Mouse (Mus musculus) mammary gland, adult 2 months (tissue): ENCODE results near the gene Tcp11l1. TPM values are rescaled to one million over a fixed set of nuclear protein-coding genes. Genes with fewer than 3 reads are reported as not detected.

Experiments
- polyA plus RNA-seq: library from polyadenylated mRNA; depleted of rRNA; stranded (reverse); fragments of >200 nt; gene quantifications from 2 replicates; pipeline ENCODE4 v1.2.3, GENCODE M21; 2012; ENCODE audit warnings: low replicate concordance; rRNA removed

Gene Tcp11l1
- polyA plus RNA-seq, result 4.4 and 4.5 TPM in 2 replicates

DNA sequence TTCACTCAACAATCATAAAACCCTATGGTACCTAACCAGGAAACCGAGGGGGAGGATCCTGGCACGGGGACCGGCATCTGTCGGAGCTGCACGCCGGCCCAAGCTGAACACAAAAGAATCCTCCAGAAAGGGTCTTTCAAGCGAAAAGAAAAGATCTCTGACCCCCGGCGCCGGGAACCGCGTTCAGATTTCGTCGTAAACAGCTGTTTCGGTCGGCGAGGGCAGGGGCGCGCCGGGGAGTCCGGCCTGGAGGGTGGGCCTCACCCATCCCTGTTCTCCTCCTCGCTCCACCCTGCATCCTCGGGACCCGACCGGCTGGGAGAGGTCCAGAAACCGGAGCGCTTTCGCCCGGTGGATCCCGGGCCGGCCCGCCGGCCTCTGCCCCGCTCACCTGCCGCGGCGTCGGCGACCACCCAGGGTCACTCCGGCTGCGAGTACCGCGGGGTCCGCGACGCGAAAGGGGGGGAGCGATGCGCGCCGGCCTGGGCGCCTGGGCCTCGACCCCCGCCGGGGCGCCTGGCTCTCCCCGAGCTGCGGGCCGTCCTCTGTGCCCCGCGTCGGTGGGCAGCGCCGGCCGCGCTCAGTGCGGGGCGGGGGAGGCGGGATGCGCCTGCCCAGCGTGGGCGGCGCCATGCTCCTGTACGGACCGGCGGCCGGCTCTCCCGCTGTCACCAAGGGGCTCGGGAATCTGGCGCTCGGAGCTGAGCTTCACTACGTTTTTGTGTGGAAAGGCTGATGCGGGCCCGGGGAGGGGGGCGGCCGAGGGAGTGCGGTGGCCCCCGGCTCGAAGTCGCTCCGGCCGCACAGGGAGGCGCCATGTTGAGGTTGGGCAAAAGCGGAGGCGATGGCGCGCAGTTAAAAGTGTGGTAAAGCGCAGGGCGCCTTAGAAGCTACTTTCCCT, at the start of gene Tcp11l1:
Gene Tcp11l1 (minus strand): TSS at position 585 of the 901 bp plus-strand sequence.

DNA sequence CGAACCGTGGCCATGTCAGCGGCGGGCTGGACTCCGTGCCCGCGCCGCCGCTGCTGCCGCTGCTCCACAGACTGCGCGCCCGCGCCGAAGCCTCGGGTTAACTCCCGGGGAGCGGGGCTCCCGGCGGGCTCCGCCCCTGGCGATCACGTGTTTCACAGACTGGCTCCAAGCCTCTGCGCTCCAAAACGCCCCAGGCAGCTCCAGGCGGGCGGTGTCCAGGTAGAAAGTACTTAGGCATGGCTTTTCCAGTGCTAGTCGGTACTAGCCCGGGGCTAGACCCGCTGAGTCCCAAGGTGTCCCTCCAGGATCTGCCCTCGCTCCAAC, 30.7 kb upstream of the Tcp11l1 start, which contains the start of gene Depdc7:
Gene Depdc7 (minus strand): TSS at position 138 of the 324 bp plus-strand sequence.

DNA sequence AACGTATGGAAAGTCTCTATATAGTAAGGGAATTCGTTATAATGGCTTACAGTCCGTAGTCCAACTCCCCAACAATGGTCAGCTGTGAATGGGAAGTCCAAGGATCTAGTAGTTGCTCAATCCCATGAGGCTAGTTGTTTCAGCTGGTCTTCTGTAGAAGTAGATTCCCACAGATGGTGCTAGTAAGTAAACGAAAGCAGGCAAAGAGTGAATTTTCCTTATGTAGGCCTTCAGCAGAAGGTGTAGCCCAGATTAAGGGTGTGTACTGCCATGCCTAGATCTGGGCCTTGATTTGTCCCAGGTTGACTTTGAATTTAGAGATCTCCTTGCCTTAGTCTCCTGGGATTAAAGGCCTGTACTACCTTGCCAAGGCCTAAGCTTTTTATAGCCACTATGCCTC, 4.3 kb upstream of the Tcp11l1 start, which contains the start of gene Pin1rt1:
Gene Pin1rt1 (minus strand): TSS at position 101 of the 400 bp plus-strand sequence.

Other genes starting within 250 kb of the Tcp11l1 start
- 29.5 and 62.2 TPM in 2 replicates for gene Hipk3, start 217.7 kb downstream of the Tcp11l1 start, polyA plus RNA-seq
- 4.2 and 9.1 TPM in 2 replicates for gene Cstf3, start 121.6 kb downstream of the Tcp11l1 start, polyA plus RNA-seq
- not detected in 2 replicates for gene Pin1rt1, start 4.2 kb upstream of the Tcp11l1 start, polyA plus RNA-seq
- 1.4 and 1.7 TPM in 2 replicates for gene Depdc7, start 30.7 kb upstream of the Tcp11l1 start, polyA plus RNA-seq
- 3.4 and 9.9 TPM in 2 replicates for gene Qser1, start 104.6 kb upstream of the Tcp11l1 start, polyA plus RNA-seq
- gene Prrg4, start 137.7 kb upstream of the Tcp11l1 start, polyA plus RNA-seq, result 0.70 and 0.85 TPM in 2 replicates
- gene Ccdc73, start 155.6 kb upstream of the Tcp11l1 start, polyA plus RNA-seq, result 1.0 and 2.0 TPM in 2 replicates